In genomic region chr6:65023053-65023452, GRCm38 (mm10) we compare ENCODE assay signal across 18 mouse cellular contexts.
"Had no signal": no experiment of that assay in that cellular context is flagged by ENCODE, and none has a peak within 500 bp of the region (broad histone marks: within the 10 kb centered on the region; RNA-seq: fewer than 3 reads in every experiment).

No protein-coding gene starts in this region.

- H3K36me3 ChIP-seq: midbrain, embryonic 12.5 days; neural tube, embryonic 13.5 days; neural tube, embryonic 15.5 days; stomach, embryonic 15.5 days had no signal

- H3K4me3 ChIP-seq: megakaryocyte, embryonic 14.5 days; midbrain, embryonic 12.5 days; myocyte; neural tube, embryonic 13.5 days; neural tube, embryonic 15.5 days; stomach, embryonic 15.5 days had no signal

- H3K27ac ChIP-seq: liver, embryonic 14.5 days; macrophage; midbrain, embryonic 12.5 days; neural tube, embryonic 13.5 days; neural tube, embryonic 15.5 days; stomach, embryonic 15.5 days; stomach, postnatal 0 days had no signal

- H3K4me1 ChIP-seq: megakaryocyte, embryonic 14.5 days; midbrain, embryonic 12.5 days; neural tube, embryonic 13.5 days; neural tube, embryonic 15.5 days; stomach, embryonic 15.5 days had no signal

- ATAC-seq: midbrain, embryonic 16.5 days had no signal

- H3K9me3 ChIP-seq: megakaryocyte, embryonic 14.5 days; midbrain, embryonic 12.5 days; neural tube, embryonic 13.5 days; neural tube, embryonic 15.5 days; stomach, embryonic 15.5 days had no signal

- DNase-seq: lung, adult 18-20 months; lung, embryonic 14.5 days; lung, postnatal 10 days; lung, postnatal 36 days; midbrain, embryonic 14.5 days; right cerebral cortex, postnatal 14 days; thymus, postnatal 14 days; thymus, postnatal 36 days had no signal

- H3K9ac ChIP-seq: liver, embryonic 14.5 days; lung, embryonic 14.5 days; midbrain, embryonic 12.5 days; neural tube, embryonic 13.5 days; neural tube, embryonic 15.5 days; stomach, embryonic 15.5 days had no signal

- H3K27me3 ChIP-seq: megakaryocyte, embryonic 14.5 days; midbrain, embryonic 12.5 days; neural tube, embryonic 13.5 days; neural tube, embryonic 15.5 days; stomach, embryonic 15.5 days had no signal

- H3K4me2 ChIP-seq: lung, embryonic 14.5 days; midbrain, embryonic 12.5 days; neural tube, embryonic 13.5 days; neural tube, embryonic 15.5 days; stomach, embryonic 15.5 days had no signal
